Mouse (Mus musculus): ENCODE results near the gene Jmy.
"Not testable (repeated sequence)": the region's sequence is repeated elsewhere in the genome, so short reads cannot be mapped to it uniquely, and the experiment has no call there.

Gene Jmy

DNA sequence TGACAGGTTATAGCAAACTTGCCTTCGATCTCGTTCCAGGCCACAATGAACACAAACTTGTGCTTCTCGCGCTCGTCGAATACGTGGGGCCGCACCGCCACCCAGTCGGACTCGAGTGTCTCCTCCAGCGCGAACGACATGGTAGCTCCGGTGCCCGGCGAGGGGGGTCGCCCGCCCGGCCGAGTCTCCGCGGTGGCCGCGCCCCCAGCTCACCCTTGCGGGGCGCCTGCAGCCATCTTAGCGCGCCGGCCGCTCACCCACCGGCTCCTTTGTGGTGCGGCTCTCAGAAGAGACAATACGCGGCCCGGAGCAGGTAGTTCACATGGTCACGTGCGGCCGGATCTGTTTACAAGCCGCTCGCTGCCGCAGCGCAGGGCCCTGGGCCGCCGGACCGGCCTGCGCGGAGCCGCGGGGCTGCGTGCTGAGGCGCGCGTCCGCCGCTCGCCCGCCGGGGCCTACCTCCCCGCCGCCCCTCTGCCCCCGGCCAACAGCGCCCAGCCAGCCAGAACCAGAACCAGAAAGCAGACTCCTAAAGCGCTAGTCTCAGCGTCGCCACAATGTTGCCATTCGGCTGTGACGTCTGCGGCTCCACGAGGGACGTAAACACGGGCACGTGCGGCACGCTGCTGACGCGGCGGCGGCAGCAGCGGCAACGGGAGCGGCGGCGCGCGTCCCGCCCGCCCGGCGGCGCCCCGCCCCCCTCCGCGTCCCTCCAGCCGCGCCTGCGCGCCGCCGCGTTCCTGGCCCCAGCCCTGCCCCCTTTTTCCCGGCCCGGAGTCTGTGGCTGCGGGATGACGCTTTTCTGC, at the start of gene Jmy:
TSS of gene Jmy (minus strand) at position 642 of the 806 bp plus-strand sequence.
- peak; percentile 46 for DNase-seq (ENCODE audit: low read depth)

DNA sequence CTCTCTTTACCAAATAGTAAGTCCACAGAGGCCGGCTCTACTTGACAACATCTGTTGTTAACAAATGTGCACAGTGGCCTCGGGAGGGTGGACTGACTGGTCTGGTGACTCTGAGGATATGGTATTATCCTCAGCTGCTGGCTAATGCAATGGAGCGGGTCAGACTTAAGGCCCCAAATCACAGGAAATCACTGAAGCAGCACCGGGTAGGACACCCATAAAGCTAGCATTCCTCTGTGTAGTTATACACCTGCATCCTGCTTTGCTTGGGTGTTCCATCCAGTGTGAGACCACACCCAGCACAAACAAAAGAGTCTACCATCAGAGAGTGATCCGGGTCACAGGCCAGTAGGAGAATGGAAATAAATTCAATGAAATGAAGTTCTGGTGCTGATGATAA, 48.0 kb upstream of the Jmy start:
- no peak for DNase-seq (ENCODE audit: low read depth)

DNA sequence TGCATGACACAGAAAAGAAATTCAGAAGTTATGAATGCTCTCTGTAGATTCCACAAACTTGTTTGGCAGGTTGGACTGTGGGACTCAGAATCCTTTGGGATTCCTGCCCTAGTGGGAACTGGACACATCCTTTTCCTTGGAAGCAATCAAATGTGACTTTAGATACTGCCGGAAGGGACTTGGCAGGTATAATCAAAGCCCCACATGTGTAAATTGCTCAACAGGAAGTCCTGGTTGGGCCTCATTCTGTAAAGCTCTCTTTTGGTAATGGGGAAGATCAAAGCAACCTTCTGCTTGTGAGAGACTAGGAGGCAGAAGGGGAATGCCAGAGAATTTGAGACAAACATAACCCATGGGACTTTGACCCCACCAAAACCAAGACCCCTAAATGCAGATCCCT, 46.4 kb upstream of the Jmy start:
- DNase-seq (ENCODE audit: low read depth), result no peak

GRCm38 (mm10) chr13:93544274-93544673, 44.7 kb upstream of the Jmy start:
- no peak for DNase-seq (ENCODE audit: low read depth)

DNA sequence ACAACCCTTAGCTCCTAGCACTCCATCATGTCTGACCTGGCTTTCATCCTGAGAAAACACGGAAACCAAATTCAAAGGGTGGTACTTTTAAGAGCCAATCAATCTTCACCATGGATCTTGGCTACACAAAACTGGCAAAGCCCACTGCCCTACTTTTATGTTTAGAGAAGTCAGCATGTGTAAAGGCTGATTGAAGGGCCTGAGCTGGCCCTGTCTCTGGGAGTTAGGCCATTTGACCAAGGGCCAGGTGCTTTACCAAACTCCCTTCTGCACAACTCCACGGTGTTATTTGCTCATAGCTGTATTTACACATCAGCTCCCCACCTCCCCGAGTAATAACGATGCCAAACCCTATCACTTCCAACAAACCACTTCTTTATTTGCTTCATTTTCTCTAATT, 39.7 kb upstream of the Jmy start:
- no peak for DNase-seq (ENCODE audit: low read depth)

DNA sequence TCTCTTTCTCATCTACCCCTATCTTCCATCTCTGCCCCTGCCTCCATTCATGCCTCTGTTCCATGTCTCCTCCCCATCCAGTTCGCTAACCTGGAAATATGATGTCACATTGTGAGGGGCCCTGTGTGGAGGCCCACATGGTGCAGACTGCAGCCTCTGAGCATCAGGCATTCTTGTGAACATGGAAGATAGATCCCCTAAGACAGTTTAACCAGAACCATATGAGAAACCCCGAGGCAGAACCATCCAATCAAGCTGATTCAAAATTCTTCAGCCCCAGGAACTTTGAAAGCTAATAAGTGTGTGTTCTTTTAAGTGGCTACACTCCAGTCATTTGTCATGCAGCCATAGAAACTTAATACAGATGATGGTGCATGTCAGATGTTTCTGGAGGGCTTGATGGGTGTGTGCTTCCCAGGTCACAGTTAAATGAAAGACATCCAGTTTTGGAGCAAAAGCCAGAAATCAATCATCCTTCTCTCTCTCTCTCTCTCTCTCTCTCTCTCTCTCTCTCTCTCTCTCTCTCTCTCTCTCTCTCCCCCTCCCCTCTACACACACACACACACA, 19.2 kb upstream of the Jmy start:
- no peak for DNase-seq (ENCODE audit: low read depth)

DNA sequence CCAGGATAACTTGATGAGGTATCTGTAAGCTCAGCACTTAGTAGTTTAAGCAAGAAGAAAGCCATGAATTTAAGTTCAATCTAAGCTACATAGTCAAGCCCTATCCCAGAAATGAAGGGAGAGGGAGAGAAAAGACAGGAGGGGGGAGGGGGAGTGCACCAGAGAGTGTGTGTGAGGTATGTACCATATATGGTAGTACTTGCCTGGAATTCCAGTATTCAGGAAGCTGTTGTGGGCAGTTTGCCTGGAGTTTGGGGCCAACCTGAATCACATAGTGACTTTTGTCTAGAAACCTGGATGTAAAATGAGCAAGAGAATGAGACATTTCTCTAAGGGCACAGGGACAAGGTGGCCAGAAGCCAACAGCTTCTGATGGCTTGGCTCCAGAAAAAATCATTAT, 17.6 kb upstream of the Jmy start:
- no peak for DNase-seq (ENCODE audit: low read depth)

DNA sequence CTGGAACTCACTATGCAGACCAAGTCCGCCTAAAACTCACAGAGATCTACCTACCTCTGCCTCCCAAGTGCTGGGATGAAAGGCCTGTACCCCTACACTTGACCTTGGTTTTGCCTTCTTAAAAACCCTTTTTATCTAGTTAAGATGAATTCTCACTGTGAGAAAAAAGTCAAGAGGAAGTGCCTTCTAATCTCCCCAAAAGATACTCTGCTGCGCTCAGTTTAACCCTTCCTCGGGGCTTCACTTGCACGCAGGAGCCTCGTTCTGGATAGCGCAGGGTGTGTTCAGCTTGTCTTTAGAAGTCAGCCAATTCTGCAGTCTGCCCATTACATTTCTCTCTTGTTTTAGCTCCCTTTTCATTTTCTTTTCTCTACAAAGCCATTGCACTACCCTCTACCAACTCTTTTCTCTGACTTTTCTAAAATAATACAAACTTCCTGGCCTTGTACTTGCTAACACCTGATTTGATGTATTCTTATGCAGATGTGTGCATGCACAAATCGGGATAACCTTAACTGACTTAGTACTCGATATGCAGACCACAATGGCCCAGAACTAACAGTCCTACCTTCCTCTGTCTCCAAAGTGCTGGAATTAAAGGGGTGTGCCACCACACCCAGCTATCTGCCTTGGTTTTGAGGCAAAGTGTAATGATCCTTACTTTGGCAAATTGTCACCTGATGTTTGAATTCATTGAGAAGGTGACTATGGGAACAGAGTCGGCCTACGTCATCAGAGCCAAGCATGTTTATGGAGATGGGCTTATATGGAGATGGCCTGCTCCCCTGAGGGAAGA, 14.6 kb upstream of the Jmy start:
- no peak for DNase-seq (ENCODE audit: low read depth)

- no peak for DNase-seq (ENCODE audit: low read depth)
These were observed 11.0 kb upstream of the Jmy start for GRCm38 (mm10) chr13:93510447-93511180.

DNA sequence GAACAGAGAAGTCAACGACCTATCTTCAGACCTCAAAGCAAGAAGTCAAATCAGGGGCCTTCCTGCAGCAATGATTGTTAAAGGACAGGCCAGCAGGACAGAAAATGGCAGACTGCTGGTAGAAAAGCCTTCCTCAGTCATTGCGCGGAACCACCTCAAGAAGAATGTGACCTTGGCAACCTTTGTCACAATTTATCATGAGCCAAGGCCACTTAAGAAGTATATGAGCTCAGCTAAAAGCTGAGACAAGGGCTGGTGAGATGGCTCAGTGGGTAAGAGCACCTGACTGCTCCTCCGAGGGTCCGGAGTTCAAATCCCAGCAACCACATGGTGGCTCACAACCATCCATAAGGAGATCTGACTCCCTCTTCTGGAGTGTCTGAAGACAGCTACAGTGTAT, 7.3 kb upstream of the Jmy start:
- not testable (repeated sequence) for DNase-seq (ENCODE audit: low read depth)

DNA sequence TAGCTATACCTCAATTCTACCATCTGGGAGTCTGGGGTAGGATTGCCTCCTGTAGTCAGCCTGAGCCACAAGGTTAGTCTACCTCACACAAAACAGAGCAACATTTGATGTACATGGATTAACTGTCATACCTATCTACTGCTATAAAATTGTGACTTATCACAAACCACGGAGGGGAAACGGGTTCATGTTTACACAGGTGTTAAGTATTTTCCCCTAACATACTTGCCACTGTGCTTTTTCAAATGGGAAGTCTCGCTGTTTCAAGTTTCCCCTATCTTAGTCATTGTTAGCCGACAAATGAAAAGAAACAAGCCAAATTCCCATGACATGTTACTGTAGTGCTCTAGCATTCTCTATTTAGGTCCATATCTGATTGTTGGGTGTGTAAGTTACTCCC, 2.1 kb upstream of the Jmy start:
- DNase-seq (ENCODE audit: low read depth), result no peak

- no peak for DNase-seq (ENCODE audit: low read depth)
These were observed 495 bp upstream of the Jmy start for GRCm38 (mm10) chr13:93499973-93500633.

DNA sequence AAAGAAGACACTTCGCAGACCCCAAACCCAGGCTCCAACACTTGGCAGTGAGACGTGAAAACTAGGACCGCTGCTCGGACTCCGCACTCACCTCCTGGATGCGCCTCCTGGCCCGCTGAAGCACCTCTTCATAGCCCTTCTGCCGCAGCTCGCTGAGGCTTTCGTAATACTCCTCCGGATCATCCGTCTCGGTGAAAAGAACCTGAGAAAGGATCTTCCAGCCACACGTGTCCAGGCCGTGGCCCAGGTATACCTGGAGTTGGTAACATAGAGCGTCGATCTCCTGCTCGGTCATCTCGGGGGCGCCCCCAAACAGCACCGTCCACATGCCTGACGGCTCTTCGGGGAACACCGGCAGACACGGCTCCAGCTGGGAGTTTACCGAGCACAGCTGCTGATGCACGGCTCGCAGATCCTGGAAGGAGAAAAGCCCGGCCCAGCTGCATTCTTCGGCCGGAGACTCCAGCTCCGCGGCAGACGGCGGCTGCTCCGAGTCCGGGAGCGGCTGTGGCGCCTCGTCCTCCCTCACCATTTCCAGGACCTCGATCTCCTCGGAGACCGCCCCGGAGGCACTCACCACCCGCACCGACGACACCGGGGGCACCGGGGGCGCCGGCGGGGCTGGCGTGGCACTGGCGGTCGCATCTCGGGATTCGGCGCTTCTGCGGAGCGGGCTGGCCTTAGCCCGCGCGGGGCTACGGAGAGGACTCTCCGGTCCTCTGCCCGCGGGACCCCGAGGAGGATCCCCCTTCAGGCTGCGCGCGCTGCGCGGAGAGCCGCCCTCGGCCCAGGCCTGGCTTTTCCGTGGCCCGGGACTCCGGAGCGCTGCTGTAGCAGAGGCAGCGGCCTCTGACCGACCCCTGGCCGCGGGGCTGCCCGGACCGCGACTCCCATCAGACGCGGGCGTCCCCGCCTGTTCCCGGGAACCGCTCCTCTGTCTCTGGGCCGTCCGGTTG, 1.1 kb downstream of the Jmy start:
- no peak for DNase-seq (ENCODE audit: low read depth)

- no peak for DNase-seq (ENCODE audit: low read depth)
These were observed 2.6 kb downstream of the Jmy start for GRCm38 (mm10) chr13:93496977-93497376.

- no peak for DNase-seq (ENCODE audit: low read depth)
These were observed 11.1 kb downstream of the Jmy start for GRCm38 (mm10) chr13:93488510-93488909.

DNA sequence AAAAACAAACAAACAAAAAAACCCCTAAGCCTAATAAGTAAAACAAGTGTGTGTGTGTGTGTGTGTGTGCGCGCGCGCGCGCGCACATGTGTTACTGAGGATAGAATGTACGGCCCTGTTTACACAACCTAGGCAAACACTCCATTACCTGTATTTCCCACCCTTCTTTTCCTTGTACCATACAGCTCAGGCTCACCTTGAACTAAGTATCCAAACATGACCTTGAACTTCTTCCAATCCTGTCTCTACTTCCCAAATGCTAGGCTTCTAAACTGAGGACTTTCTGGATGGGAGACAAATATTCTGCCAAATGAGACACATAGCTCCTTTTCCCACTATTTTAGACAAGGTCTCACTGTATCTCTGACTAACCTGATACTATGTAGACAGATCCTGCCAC, 11.9 kb downstream of the Jmy start:
- no peak for DNase-seq (ENCODE audit: low read depth)

GRCm38 (mm10) chr13:93484276-93484675, 15.3 kb downstream of the Jmy start:
- DNase-seq (ENCODE audit: low read depth), result no peak

- DNase-seq (ENCODE audit: low read depth), result no peak
These were observed 18.5 kb downstream of the Jmy start for GRCm38 (mm10) chr13:93481110-93481509.

DNA sequence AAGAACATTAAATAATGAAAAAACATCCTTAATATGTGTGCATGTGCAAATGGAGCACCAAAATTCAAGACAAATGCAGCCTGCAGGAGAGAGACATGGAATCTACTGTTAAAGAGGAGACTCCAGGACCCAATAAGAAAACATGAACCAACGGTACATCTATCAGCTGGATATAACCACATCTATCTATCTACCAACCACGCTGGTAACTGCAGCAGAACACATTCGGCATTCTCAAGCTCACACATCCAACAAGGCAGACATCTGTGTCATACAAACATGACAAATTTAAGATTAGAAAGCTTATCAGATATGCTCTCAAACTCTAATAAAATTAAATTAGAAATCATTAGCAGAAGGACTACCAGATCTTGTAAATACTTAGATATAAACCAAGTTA, 21.3 kb downstream of the Jmy start:
- DNase-seq (ENCODE audit: low read depth), result no peak

DNA sequence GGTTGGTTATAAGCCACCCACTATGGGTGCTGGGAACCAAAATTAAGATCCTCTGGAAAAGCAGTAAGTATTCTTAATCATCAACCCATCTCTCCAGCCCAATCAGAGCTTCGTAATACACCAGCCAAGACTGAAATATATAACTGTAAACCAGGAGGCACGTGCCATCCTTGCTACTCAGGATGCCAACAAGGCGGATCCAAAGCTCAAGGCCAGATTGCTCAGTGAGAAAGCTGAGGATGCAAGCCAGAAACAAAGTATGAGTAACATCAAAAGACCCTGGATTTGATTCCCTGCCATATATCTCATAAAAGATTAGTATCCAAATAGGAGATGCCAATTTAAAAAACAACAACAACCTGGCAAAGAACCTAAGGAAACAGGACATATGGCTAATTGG, 31.3 kb downstream of the Jmy start:
- DNase-seq (ENCODE audit: low read depth), result no peak

DNA sequence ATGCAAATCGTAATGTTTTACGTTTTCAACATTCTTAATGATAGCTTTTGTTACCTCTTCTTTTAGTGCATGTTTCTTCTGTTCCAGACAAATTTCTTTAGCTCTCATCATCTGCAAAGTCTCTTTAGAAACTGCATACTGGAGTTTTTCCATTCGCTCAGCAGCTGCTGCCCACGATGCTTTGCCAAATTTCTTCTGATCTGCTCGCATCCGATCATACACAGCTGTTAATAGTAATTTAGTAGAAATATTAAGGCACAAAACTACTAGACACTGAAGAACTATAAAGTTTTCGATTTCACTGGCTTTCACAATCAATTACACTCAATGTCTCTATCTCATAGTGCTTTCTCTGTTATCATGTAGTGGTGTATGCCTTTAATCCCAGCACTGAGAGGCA, 40.0 kb downstream of the Jmy start:
- no peak for DNase-seq (ENCODE audit: low read depth)

Measured in c-Kit-positive CD71-negative TER-119-negative erythroid progenitor cells, embryonic 14.5 days (primary cell).